Mouse (Mus musculus): ENCODE results near the gene Fpr1.
"Not testable (repeated sequence)": the region's sequence is repeated elsewhere in the genome, so short reads cannot be mapped to it uniquely, and the experiment has no call there.

The Fpr1 gene

GRCm38 (mm10) chr17:17849906-17850712, 33.6 kb downstream of the Fpr1 start:
- DNase-seq, result no peak

GRCm38 (mm10) chr17:17848988-17849387, 34.8 kb downstream of the Fpr1 start:
- no peak for DNase-seq

GRCm38 (mm10) chr17:17845187-17846027, 38.3 kb downstream of the Fpr1 start:
- DNase-seq, result peak in 1 of 2 experiments; percentile 7

DNA sequence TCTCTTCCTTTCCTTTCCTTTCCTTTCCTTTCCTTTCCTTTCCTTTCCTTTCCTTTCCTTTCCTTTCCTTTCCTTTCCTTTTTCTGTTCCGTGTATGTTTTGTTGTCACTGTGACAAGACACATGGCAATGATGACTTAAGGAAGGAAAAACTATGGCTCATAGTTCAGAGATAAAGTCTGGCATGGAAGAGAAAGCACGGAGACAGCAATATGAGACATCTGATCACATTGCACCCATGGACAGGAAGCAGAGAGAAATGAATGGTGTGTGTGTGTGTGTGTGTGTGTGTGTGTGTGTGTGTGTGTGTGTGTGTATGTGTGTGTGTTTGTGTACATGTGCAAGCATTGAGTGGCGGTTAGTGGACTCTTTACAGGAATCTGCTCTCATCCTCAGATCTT, 39.1 kb downstream of the Fpr1 start:
- not testable (repeated sequence) for DNase-seq

GRCm38 (mm10) chr17:17843534-17844261, 40.0 kb downstream of the Fpr1 start:
- DNase-seq, result no peak

- no peak for DNase-seq
Measured at GRCm38 (mm10) chr17:17840796-17841195, 42.9 kb downstream of the Fpr1 start.

DNA sequence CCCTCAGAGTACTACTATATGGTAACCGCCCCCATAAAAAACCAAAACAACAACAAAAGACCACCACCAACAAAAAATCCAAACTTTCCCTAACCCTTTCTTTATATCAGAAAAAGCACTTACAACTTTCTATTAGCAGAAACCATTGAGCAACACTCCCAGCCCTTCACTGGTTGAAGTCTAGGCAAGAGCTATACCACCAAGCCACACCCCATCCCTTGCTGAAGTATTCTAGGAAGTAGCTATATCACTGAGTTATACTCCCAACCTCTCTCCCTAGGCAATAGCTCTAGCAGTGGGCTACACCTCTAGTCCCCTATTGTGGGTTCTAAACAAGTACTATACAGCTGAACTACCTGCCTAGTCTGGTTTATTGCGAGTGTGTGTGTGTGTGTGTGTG, 44.5 kb downstream of the Fpr1 start:
- DNase-seq, result no peak

GRCm38 (mm10) chr17:17837919-17838701, 45.6 kb downstream of the Fpr1 start:
- peak; percentile 96 to 97 for DNase-seq

DNA sequence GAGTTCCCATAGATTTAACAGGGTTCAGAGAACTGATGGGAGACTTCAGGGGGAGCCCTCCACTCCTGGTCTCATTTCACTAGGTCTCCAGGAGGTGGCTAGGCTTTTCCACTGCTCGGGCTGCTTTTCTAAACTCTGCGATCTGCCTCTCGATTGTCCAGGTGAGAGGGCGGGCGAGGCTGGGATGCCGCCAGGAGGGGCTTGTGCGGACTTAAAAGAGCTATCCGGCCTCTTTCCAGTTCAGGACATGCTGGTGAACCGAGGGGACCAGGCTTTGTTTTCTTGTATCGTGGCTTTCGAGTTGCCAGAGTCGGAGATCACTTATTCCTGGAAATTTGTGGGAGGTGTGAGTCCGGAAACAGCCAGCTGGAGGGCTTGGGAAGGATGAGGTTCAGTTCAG, 46.3 kb downstream of the Fpr1 start:
- peak in 1 of 2 experiments; percentile 26 for DNase-seq

- no peak for DNase-seq
Measured at GRCm38 (mm10) chr17:17836101-17836500, 47.6 kb downstream of the Fpr1 start.

DNA sequence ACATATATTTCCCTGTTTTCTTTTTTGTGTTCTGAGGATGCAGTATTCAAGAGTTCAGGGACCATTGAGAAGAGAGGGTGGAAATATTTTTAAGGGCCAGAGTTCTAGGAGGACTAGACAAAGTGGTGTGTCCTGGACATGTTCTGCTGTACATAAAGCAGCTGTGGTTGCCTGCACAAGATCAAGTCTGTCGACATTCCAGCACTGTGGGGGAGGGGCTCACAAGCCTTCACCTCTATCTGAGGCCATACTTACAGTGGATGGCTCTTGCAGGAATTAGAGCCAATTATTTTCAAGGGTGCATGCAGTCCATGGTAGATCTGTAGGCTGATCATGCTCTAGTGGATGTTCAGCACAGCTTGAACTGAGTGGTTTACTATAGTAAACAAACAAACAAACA, 48.8 kb downstream of the Fpr1 start:
- no peak for DNase-seq

DNA sequence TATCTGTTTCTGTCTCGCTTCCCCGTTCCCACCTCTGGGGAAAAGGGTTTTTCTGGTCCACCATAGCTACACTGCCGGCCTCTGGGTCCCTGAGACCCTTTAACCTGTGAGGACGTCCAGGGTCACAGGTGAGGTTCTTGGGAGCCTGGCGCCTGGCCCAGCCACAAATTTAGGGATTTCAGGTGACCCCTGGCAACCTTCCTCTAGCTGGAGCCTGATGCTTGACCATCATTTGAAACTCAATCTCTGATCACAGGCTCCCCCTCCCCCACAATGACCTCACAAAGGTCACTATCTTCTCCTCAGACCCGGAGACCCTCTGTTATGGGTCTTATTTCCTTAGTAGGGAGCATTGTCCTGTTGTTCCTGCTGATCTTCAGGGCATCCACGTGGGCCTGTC, 53.0 kb downstream of the Fpr1 start:
- no peak for DNase-seq

DNA sequence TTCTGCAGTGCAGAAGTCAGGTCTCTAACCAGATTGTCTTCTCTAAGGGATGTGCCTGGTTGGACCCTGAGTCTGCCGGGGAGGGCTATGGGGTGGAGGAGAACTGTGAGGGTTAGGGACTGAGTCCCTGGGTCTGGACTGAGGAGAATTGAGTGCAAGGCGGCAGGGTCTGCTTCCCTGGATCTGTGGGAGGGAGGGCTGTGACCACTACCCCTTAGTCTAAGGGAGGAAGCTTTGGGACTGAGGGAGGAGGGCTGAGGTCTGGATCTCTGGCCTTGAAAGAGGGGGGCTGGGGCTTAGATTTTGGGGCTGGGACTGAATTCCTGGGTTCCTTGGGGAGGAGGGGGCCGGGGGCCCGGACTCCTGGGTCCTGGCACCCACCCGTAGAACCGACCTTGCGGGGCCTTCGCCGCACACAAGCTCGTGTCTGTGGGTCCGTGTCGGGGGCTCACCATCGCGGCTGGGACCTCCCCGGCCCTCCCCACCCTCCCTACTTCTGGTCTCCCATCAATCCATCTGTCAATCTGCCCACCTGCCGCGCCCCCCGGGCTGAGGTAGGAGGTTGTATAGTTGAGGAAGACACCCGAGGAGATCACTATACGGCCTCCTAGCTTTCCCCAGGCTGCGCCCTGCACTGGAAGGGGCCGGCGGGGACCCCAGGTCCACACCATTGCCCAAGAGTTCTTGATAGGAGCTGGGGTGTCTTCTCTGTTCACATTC, 53.8 kb downstream of the Fpr1 start:
- DNase-seq, result peak in 1 of 2 experiments; percentile 5

DNA sequence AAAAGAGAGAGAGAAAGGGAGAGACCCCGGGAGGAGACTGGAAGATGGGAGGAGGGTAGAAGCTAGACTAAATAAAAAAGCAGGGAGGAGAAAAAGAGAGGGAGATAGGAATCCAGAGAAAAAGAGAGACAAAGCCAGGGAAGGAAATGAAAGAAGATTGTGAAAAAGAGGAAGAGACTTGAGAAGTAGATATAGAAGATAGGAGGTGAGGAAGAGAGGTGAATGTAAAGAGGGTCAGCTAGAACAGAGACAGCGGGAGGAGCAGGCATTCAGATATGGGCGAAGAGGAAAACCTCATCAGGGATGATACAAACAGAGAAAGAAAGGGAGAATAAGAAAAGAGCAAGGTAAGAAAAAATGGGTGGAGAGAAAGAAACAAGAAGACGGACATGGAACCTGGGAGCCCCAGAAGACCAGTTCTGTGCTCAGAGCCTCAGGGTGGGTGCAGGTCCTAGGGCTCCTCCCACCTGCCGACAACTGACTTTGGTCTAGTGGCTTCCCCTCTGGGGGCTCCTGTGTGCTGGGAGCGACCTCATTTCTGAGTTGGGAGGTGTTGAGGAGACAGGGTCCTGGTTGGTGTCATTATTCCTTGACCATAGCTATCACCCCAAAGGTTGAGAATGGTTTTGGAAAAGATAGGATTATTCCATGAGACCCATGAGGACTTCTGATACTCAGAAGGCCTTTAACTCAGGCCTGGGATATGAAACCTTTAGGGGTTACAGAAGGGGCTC, 54.5 kb downstream of the Fpr1 start:
- no peak for DNase-seq

- DNase-seq, result peak in 1 of 2 experiments; percentile 13
Measured at GRCm38 (mm10) chr17:17828191-17828981, 55.4 kb downstream of the Fpr1 start.

DNA sequence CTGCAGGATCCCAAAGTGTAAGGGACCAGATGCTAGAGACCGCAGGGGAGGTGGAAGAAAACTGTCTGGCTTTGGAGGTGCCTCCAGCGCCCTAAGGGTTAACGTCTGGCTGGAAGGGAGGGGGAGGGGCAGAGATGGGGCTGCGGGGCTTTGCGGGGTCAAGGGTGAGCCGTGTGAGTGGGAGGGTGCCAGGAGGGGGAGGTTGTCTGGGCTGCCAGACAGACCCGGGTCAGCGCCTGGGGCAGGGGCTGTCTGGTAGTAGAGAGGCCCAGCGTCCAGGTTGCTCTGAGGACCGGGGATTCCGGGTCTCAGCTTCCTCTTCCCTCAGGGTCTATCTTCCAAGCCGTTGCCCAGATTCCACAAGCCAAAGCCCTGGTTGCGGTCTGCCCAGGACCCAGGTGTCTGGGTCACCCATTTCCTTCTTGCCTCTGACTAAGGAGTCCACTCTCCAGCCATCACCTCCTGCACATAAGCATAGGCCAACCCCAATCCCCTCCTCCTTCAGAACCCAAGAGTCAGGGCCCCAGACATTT, 56.0 kb downstream of the Fpr1 start:
- peak in 1 of 2 experiments; percentile 8 for DNase-seq

DNA sequence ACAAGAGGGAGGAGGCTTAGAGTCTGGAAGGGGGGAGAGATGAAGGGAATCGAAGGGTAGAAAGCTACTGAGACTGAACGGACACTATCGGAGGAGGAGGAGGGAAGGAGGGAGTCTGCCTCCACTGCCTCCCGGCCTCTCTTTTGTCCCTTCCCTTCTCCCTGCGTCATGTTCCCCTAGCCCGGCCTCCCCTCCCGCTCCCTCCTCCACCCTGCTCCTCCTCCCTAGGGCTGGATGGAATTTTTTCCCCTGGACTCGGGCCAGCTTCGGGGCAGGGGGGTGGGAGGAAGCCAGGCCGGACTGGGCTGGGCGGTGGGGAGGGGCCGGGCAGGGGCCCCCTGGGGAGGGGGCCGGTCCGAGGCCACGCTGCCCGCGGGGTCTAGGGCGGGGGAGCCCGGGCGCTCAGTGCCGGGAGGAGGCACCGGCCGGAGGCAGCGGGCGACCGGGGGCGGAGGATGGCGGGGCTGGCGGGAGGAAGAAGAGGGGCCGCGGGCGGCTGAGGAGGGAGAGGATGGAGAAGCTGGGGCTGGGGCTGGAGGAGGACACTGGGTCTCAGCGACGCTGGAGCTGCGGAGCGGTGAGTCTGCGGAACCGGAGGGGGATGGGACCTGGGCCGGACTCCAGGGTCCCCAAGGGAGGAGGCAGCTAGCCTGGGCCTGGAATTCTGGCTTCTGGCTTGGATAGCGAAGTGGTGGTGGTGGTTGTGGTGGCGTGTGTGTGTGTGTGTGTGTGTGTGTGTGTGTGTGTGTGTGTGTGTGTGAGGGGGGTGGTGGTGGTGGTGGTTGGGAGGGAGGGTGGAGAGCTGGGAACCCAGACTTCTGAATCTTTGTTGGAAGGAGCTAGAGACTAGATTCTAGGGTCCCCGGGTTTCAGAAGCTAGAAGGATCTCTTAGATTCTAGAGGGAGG, 56.7 kb downstream of the Fpr1 start, which contains the start of gene Spaca6:
Gene Spaca6 (plus strand): TSS at position 408 of the 907 bp plus-strand sequence.
- DNase-seq, result peak in 1 of 2 experiments; percentile 19

Measured in thymus, postnatal 36 days (tissue).